Mouse (Mus musculus) retina, postnatal 1 day (tissue): ENCODE results near the gene Slitrk5.
A peak's percentile ranks its signal among the peaks of the same experiment; 100 is the strongest.
"Not testable (repeated sequence)": the region's sequence is repeated elsewhere in the genome, so short reads cannot be mapped to it uniquely, and the experiment has no call there.

Source experiments
- DNase-seq: peaks from one replicate; pipeline ENCODE4 v3.0.0-alpha.2; 2012

Gene Slitrk5

GRCm38 (mm10) chr14:111674664-111675147 lies at the start of gene Slitrk5:
Gene Slitrk5, plus strand, starts transcription at chr14:111675097.
- peak; percentile 93 for DNase-seq

- DNase-seq = peak; percentile 43
Measured at GRCm38 (mm10) chr14:111672942-111673341, 2.0 kb upstream of the Slitrk5 start.

- peak; percentile 80 for DNase-seq
Measured at GRCm38 (mm10) chr14:111675211-111676165, 591 bp downstream of the Slitrk5 start.

GRCm38 (mm10) chr14:111676166-111676581 lies 1.3 kb downstream of the Slitrk5 start:
- DNase-seq = peak; percentile 74

DNA sequence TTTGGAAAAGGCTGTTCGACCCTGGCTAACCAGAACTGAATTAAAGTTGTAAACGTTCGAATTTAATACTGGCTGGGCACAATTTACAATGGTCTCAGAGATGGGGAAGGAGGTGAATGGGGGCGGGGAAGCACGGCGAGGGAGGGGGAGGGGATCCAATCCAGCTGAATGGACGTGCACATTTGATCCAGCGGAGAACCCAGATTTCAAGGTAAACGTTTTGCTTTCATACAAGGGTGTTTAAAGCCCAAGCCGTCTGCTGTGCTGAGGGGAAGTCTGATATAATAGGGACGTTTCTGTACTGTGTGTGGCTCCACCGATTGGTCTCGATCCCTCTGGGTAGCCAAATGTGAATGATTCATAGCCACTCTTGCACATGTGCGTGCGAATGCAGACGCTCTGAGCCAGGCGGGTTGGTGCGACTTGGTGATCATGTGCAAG lies 2.0 kb downstream of the Slitrk5 start:
- peak; percentile 58 for DNase-seq

DNA sequence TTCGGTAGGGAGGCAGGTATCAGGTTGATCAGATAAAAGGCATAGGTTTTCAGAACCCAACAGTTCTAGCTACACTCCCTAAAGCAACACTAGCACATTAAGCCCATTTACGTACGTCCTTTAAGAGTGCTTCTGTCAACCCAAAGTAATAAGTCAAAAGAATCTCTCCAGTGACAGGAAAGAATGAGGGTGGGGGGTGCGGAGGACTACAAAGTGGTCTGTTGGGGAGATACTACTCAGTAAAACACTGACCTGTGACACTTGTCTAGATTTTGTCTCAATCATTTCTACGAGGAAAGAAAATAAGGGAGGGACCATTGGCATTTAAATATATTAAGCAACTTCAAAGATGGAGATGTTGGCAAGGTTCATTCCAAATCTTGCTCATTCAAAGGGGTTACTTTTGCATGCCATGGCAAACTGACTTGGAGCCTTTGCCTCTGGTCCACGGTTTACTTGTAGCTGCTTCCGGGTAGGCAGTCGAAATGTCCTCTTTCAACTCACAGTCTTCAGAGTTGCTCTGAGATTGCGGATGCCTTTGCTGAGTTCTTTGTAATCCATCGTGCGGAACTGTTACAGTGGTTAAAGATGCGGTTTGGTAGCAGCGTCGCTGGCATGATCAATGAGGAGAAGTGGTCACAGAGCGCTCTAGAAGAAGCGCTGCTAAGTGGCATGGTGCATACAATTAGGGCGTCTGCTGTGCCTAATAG lies 2.6 kb downstream of the Slitrk5 start:
- DNase-seq = peak; percentile 36

DNA sequence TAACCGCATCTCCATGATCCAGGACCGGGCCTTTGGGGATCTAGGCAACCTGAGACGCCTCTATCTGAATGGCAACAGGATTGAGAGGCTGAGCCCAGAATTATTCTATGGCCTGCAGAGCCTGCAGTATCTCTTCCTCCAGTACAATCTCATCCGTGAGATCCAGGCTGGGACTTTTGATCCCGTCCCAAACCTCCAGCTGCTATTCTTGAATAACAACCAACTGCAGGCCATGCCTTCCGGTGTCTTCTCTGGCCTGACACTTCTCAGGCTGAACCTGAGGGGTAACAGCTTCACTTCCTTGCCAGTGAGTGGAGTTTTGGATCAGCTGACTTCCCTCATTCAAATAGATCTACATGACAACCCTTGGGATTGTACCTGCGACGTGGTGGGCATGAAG lies 5.4 kb downstream of the Slitrk5 start:
- no peak for DNase-seq

- DNase-seq = peak; percentile 73
Measured at GRCm38 (mm10) chr14:111681092-111681708, 6.3 kb downstream of the Slitrk5 start.

- peak; percentile 30 for DNase-seq
Measured at GRCm38 (mm10) chr14:111681773-111682172, 6.9 kb downstream of the Slitrk5 start.

- peak; percentile 48 for DNase-seq
Measured at GRCm38 (mm10) chr14:111683543-111683942, 8.6 kb downstream of the Slitrk5 start.

DNA sequence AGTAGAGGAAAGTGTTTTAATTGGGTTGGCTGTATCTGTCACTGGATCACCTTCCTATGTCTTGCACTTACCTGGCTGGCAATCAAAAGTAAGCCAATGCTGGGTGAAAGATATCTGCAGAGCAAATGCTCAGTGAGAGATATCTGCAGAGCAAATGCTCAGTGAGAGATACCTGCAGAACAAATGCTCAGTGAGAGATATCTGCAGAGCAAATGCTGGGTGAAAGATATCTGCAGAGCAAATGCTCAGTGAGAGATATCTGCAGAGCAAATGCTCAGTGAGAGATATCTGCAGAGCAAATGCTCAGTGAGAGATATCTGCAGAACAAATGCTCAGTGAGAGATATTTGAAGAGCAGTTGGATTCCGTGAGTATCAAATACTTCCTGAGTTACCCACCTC lies 15.2 kb downstream of the Slitrk5 start:
- not testable (repeated sequence) for DNase-seq

GRCm38 (mm10) chr14:111729833-111730232 lies 54.9 kb downstream of the Slitrk5 start:
- no peak for DNase-seq
